Comparison of ENCODE assay signal across 16 mouse cellular contexts in the genomic region with DNA sequence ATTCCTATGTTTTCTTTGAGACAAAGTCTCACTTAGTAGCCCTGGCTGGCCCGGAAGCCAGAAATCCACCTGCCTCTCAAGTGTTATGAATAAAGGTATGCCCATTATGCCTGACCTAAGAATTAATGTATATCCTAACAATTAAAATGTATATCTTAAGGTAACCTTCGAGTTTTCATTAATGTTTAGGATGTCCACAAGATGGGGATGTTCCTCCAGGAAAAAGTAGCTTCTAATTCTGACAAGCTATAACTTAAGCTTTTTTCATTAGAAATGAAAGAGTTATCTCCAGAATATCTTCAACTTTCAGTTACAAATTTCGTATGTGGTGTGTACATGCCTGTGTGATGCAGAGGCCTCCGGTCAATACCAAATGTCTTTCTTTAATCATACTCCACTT. TPM values are rescaled to one million over a fixed set of nuclear protein-coding genes. Genes with fewer than 3 reads are reported as not detected.
DNase-seq lines count a peak whose midpoint lies in the region; TF ChIP-seq lines count a peak whose summit lies in the region.
"Had no signal": no experiment of that assay in that cellular context is flagged by ENCODE, and none has a peak within 500 bp of the region (broad histone marks: within the 10 kb centered on the region; RNA-seq: fewer than 3 reads in every experiment).

No protein-coding gene starts in this region.

- TF ChIP-seq CTCF in layer of hippocampus, adult 2 months (conservative IDR thresholded peaks at IDR 0.05): peak; percentile 59

- H3K4me3 ChIP-seq in layer of hippocampus, adult 2 months: no peak overlapping the region
- H3K4me3 ChIP-seq: forebrain, embryonic 12.5 days; heart, embryonic 13.5 days; limb, embryonic 15.5 days had no signal

- no peak for DNase-seq in layer of hippocampus, adult 2 months (ENCODE audit: low spot score in 2 of 2)
- no peak for DNase-seq in layer of hippocampus, adult 9-11 months
- peak; percentile 18 for DNase-seq in CD4-positive helper T cell, adult 2 months (ENCODE audit: low read depth, low spot score)
- DNase-seq in MN1 (ENCODE audit: low spot score): peak; percentile 36
- DNase-seq in naive thymus-derived CD4-positive, alpha-beta T cell, adult 2 months (ENCODE audit: low read depth): peak; percentile 31
- no peak for DNase-seq in left cerebral cortex, postnatal 10 days (ENCODE audit: extremely low spot score in 1 of 2, low spot score in 2 of 2)
- no peak for DNase-seq in cerebellum, adult 11 months
- DNase-seq: cerebellum, adult 11-12 months; cerebellum, postnatal 25 days; lung, adult 18-20 months; lung, postnatal 36 days; right cerebral cortex, adult 18-20 months; thymus, adult 2 months had no signal

- intact Hi-C loops in left cerebral cortex, postnatal 10 days (cut with DNase I): no loop called here

- no peak overlapping the region for H3K27ac ChIP-seq in layer of hippocampus, adult 2 months
- H3K27ac ChIP-seq: forebrain, embryonic 12.5 days; heart, embryonic 13.5 days; limb, embryonic 15.5 days had no signal

RNA-seq across cellular contexts. Expression of gene Dbf4, which starts 13.8 kb away (rescaled TPM):
- total RNA-seq in layer of hippocampus, adult 2 months (2021): 1 to 10 TPM; 2.0 TPM
- total RNA-seq in left cerebral cortex, postnatal 10 days (2021): 1 to 10 TPM; 4.2 to 4.7 TPM

RNA-seq across cellular contexts. Expression of gene Slc25a40, which starts 13.9 kb away (rescaled TPM):
- total RNA-seq in layer of hippocampus, adult 2 months (2021): 10 to 100 TPM; 11.2 to 12.3 TPM
- total RNA-seq in left cerebral cortex, postnatal 10 days (2021): 10 to 100 TPM; 12.0 to 12.2 TPM

RNA-seq across cellular contexts. Expression of gene Adam22, which starts 40.8 kb away (rescaled TPM):
- total RNA-seq in layer of hippocampus, adult 2 months (2021): 100 to 1,000 TPM; 162 to 174 TPM
- 100 to 1,000 TPM; 207 to 208 TPM for total RNA-seq in left cerebral cortex, postnatal 10 days (2021)

Comparison
In these comparisons a context has a peak if more than half of its experiments do, and no peak if none do; other contexts are left out.
1. DNase-seq: peak in CD4-positive helper T cell, adult 2 months (single experiment), MN1 (single experiment) and naive thymus-derived CD4-positive, alpha-beta T cell, adult 2 months (single experiment); none in layer of hippocampus, adult 2 months (0 of 2), layer of hippocampus, adult 9-11 months (single experiment), left cerebral cortex, postnatal 10 days (0 of 2) and cerebellum, adult 11 months (single experiment).